Mouse (Mus musculus) spleen, adult 2 months (tissue): Measurements from ENCODE around the gene Shank2.

Experiments used
- CTCF ChIP-seq: fragments of 200-500 bp; IDR thresholded peaks from 2 replicates; pipeline ENCODE4 v1.5.1; 2011; ENCODE audit warnings: mild to moderate bottlenecking, inconsistent platforms; ENCODE audit not compliant: insufficient read depth, insufficient read length, insufficient replicate concordance; ENCODE audit errors: extremely low read depth
- POLR2A ChIP-seq: fragments of 200-500 bp; IDR thresholded peaks from 2 replicates; pipeline ENCODE4 v1.6.1; 2011; ENCODE audit warnings: low read depth, low read length, inconsistent platforms

DNA sequence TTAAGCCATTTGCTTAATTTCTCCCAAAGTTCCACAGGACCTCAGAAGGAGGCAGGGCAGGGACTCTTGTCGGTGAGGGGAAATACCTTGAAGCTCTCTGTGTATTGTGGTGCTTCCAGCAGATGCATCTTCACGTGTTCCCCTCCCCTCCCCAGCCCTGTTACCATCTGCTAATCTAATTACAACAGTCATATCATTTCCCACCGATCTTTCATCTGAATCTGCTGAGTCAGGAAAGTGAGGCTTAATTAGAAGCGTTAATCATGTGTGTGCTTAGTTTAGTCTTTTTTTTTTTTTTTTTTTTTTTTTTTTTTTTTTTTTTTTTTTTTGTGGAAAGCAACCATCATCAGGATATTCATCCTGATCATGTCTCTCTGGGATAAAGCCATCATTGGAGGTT lies 256.6 kb downstream of the Shank2 start:
- TF ChIP-seq CTCF = no peak
- TF ChIP-seq POLR2A = no peak
